Mouse (Mus musculus) kidney, adult 9 months (tissue): Measurements from ENCODE around the gene Upf2.
"Not testable (repeated sequence)": the region's sequence is repeated elsewhere in the genome, so short reads cannot be mapped to it uniquely, and the experiment has no call there.

Source experiments
- DNase-seq: peaks from one replicate; pipeline ENCODE4 v3.0.0; 2022

Gene Upf2

DNA sequence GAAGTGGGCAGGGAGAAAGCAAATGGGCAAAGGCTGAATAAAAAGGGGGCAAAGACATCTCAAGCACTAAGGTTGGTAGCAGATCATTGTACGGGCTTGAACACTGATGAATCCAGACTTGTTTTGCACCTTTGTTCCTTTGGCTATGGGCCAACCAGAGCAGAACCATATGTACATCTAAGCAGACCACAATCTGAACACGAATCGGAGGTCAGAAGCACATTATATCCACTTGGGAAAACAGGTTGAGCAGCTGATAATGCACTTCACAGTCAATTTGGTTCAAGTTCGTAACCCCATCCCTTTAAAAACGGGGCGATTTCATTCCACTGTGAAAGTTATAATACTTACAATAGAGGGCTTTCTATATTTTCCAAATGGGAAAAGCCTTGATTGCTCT lies 964 bp upstream of the Upf2 start:
- DNase-seq: peak; percentile 72

DNA sequence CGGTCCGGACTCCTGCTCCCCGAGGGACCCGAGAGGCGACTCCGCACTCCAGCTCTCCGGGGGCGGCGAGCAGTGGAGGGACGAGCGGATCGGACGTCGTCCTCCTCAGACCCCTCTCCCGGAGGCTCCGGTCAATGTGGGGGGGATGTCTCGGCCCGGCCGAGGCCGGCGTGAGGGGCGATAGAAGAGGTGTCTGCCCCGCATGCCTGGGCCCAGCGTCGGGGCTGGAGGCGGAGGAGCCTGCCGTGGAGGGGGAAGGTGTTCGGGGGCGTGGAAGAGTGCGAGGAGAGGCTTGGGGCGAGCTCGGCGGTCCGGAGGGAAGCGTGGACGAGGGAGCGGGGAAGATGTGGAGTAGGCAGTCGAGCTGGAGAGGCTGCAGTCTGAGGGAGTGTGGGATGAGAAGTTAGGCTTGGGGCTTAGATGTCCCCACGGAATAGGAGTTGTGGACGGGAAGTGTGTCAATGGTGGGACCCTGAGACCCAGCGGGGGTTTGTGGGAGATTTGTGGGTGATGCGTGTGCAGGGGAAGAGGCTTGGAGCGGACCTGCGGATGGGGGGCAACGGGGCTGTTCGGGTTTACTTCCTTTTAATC lies 447 bp downstream of the Upf2 start:
- DNase-seq: no peak

DNA sequence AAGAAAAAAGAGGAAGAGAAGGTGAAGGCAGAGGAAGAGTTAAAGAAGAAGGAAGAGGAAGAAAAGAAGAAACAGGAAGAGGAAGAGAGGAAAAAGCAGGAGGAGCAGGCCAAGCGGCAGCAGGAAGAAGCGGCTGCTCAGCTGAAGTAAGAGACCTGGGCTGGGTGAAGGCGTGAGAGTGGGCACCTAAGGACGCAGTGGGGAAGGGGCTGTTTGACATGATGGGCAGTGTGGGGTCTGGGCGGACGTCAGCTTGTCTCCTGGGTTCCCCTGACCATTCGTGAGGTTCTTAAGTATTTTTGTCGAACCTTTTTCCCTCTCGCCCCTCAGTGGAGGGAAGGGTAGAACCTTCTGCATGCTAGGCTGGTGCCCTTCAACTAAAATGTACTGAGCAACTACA lies 6.4 kb downstream of the Upf2 start:
- DNase-seq: no peak

DNA sequence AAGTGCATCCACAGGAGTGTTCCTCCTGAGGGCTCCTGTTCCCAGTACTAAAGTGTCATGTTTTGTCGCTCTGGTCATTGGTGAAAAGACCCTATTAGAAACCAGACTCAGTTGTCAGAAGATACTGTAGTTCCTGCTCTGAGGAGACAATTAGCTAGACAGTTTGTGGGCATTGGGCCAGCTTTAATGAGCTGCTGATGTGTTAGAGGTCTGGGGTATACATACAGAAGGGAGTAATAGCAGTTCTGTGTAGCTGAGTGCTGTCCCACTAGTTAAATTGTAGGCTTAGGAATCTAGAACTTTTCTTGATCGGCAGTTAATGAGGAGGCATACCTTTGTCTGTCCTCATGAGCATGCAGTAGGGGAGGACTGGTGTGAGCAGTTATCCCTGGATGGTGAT lies 11.0 kb downstream of the Upf2 start:
- DNase-seq: no peak

DNA sequence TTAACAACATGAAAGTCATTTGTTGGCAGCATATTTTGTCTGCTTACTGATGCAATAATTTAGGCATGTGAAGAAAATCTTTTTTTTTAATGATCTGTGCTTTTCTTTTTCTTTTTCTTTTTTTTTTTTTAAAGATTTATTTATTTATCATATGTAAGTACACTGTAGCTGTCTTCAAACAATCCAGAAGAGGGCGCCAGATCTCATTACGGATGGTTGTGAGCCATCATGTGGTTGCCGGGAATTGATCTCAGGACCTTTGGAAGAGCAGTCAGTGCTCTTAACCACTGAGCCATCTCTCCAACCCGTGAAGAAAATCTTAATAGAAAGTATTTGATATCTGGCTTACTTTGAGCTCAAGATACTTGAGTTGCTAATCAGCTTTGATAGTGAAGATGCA lies 12.5 kb downstream of the Upf2 start:
- DNase-seq: not testable (repeated sequence)

DNA sequence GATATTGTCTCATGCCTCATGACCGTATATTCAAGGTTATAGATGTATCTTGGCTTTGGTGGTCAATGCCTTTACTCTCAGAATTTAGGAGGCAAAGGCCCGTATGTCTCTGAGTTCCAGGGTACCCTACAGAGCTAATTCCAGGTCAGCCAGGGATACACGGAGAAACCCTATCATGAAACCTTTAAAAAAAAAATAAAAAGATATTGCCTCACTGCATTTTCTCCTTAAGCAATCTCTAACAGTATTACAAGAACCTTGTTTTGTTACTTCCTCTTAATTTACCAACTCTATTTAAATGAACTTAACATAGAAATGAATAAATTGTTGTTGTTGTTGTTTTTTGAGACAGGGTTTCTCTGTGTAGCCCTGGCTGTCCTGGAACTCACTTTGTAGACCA lies 14.7 kb downstream of the Upf2 start:
- DNase-seq: no peak

GRCm38 (mm10) chr2:5970629-5971028 lies 19.4 kb downstream of the Upf2 start:
- DNase-seq: not testable (repeated sequence)

- DNase-seq: no peak
Measured at GRCm38 (mm10) chr2:5977532-5977931, 26.3 kb downstream of the Upf2 start.

DNA sequence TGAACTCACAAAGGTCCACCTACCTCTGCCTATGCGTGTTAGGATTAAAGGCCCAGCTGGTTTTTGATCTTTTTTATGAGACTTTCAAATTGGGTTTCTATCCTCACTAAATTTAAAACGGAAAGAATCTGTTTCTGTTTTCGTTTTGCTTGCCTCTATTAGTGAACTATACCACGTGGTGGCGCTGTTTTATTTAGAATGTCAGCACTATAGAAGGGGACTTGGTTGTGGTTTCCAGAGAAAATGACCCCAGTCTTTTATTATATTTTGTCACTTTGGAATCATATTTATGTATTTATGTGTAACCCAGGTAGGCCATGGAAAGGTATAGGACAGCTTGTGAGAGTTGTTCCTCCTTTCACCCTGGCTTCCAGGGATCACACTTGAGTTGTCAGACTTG lies 44.3 kb downstream of the Upf2 start:
- DNase-seq: peak; percentile 43

DNA sequence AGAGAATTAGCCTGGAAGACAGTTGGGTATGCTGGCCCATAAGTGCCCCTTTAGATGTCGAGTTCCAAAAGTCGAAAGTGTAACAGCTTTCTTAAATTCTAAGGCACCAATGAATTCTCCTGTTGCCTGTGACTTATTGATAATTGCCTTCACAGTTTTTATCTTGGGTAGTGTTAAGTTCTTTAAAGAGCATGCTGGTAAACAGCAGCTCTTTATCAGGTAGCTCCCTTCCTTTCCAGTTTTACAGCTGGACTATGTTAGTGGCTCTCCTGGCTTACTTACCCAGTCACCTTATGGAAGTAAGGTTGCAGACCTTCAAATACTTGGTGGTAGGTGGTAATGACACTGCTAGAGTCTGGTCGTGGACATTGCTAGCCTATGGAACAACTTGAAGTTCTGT lies 52.7 kb downstream of the Upf2 start:
- DNase-seq: no peak

GRCm38 (mm10) chr2:6014532-6014931 lies 63.3 kb downstream of the Upf2 start:
- DNase-seq: no peak

DNA sequence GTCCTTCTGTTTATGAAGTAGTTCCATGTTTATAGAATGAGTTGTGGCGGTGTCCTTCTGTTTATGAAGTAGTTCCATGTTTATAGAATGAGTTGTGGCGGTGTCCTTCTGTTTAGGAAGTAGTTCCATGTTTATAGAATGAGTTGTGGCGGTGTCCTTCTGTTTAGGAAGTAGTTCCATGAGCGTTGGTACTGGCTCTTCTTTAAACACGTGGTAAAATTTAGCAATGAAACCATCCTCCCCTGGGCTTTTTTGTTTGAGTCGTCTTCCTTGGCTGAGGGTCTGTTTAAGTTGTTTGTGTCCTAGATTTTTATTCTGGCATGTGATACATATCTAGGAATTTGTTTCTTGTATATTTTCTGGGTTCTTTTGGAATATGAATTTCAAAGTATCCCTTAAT lies 63.9 kb downstream of the Upf2 start:
- DNase-seq: not testable (repeated sequence)

DNA sequence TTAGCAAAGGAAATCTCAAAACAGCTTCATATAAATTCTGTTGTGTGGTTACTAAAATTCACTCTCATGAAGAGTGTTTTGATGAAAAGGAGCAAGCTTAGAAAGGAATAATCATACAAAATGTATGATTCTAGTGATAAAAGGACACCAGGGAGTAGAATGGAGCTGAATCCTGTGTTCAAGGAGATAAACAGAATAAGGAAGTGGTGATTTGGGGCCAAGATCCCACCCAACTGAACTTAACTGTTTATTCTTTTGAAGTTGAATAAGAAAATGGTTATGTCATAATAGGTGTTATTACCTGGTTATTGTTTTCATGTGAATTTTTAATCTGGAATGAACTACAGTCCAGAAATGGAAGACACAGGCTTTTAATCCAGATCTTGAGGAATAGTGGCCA lies 69.3 kb downstream of the Upf2 start:
- DNase-seq: no peak

DNA sequence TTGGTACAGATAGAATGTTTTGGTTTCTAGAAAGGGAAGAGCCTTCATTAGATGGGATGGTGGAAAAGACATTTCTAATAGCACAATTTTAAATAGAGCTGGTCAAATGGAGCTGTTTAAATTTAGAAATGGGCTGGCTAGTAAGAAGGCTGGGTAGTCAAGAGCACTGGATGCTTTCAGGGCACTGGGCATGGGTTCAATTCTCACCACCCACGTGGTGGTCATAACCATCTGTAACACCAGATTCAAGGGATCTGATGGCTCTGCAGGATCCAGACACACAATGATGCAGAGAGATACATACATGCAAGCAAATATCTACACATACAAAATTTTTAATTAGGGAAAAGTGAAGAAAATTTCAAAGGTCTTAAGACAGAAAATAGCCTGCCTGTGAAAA lies 91.4 kb downstream of the Upf2 start:
- no peak for DNase-seq

DNA sequence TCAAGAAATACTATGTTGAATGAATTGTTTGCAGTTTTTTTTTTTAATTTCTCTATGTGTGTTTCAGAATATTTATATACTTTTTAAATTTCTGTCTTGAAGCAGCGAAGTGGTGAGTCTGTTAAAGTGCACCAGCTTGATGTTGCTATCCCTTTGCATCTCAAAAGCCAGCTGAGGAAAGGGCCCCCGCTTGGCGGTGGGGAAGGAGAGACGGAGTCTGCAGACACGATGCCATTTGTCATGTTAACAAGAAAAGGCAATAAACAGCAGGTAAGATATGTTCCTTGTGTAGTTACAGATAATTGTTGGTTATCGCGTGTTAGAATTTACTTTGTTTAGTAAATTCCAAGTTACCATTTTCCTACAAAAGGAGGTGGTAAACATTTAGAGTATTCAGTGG lies 95.5 kb downstream of the Upf2 start:
- no peak for DNase-seq

DNA sequence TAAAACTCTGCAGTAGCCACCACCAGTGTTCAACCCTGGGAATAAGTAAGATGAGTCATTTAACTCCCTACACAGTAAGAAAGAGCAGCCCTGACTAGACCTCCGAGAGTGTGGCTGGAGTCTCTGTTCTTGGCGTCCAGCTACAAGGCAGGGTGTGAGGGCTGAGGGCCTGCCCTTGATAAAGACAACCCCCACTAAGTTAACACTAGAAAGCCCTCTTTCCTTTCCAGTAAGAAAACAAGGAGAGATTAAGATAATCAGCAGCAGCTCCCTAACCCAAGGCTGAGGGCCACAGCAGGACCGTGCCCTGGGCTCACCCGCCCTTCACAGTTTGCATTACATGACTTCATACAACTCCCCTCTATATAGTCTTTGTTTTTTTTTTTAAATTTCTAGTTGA lies 97.3 kb downstream of the Upf2 start:
- no peak for DNase-seq

DNA sequence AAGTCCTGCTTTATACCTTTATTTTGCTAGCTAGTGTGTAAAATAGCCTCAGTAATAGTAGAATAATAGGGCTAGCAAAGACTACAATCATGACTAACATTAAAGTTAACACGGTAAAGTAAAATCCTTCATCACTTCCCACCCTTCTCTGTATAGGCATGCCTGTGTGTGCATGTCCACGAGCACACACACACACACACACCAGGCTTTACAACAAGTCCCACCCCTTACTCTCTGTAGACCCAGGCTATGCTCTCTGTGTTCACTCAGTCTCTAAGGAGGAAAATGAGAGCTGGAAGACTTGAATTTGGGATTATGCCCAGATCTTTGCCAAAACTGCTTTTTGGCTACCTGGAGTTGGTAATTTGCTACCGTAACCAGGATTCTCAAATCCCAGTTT lies 97.7 kb downstream of the Upf2 start:
- DNase-seq: no peak

- DNase-seq: no peak
Measured at GRCm38 (mm10) chr2:6055466-6055865, 104.2 kb downstream of the Upf2 start.

DNA sequence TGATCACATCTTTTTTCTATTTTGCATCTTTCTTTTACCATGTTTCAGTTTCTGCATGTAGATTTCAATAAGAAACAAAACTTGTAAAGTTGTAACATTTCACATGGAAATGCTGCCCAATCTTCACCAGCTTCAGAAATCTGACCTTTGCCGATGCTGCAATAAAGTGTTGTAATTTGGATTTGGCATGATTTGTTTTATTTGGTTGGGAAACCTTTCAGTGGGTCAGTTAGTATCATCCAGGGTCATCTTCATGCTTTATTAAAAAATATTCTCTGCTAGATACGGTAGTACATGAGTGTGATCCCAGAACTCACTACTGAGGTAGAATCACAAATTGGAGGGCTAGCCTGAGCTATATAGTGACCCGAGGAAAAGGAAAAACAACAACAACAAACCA lies 105.2 kb downstream of the Upf2 start:
- no peak for DNase-seq

GRCm38 (mm10) chr2:6059291-6059690 lies 108.0 kb downstream of the Upf2 start:
- no peak for DNase-seq

- no peak for DNase-seq
Measured at GRCm38 (mm10) chr2:6060071-6060804, 109.0 kb downstream of the Upf2 start.

DNA sequence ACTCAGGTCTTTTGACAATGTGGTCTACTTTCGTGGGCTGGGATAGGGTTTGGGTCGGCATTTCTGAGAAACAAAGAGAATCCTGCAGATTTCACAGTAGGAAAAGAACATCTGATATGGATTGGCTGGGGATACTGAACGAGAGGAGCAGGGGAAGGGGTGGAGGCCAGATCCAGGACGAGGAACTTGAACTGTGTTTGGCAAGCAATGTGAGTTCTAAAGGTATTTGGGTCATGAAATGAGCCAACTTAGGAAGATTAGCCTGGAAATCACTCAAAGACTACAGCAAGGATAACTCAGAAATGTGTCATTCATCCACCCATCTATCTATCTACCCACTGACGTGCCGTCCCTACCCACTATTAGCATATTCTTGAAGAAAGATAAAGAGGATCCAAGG lies 116.1 kb downstream of the Upf2 start:
- no peak for DNase-seq

- DNase-seq: no peak
Measured at GRCm38 (mm10) chr2:6070925-6071324, 119.7 kb downstream of the Upf2 start.

DNA sequence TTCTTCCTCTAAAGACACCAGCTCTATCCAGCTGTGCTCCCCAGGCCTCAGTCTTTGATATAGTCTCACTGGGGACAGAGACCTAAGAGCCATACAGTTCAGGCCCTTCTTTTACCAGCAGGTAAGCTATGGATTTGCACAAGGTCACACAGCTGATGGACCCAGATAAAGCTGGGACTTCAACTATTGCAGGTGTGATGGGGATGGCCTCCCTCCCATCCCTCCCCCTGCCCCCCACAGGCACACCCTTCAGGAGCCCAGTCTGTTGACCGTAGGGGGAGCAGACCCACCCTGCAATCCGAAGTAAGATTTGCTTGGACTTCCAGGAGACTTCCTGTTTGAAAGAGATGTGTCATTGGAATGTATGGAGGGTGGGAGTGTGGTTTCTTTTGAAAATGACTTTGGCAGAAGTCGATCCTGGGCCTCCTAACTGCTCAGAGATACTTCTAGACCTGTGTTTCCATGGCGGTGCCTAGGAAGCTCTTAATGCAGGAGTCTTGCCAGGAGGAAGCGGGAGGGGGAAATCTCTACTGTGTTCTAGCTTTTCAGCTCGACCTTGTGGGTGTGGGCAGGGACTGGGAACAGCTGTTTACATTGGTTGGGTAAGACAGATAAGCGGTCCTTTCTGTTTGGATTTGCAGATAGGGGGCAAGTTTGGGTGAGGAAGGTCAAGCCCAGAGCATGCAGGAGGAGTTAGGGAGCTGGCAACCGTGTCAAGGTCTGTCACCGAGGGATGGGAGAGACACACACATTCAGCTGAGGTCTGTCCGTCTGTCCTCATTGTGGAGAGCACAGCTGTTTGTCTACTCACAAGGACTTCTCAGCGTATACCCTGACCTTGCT lies 120.5 kb downstream of the Upf2 start:
- DNase-seq: no peak
